Mouse (Mus musculus): Measurements from ENCODE around the gene Fndc7. TPM values are rescaled to one million over a fixed set of nuclear protein-coding genes. Genes with fewer than 3 reads are reported as not detected.
"Not testable (repeated sequence)": the region's sequence is repeated elsewhere in the genome, so short reads cannot be mapped to it uniquely, and the experiment has no call there.

The Fndc7 gene
- total RNA-seq, 2 experiments from 2014 or later, result 0.08 TPM; not detected in 1

DNA sequence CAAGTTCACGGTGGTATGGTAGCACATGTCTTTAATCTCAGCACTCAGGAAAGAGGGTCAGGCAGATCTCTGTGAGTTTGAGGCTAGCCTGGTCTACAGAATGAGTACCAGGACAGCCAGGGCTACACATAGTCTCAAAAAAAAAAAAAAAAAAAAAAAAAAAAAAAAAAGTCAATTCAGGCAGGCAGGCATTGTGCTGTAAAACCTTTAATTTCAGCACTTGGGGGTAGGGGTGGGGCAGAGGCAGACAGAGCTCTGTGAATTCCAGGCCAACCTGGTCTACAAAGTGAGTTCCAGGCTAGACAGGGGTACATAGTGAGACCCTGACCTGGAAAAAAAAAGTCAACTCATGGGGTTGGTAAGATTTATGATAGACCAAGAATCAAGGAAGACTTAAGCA lies 32.1 kb downstream of the Fndc7 start:
- no peak for DNase-seq
- intact Hi-C loops (cut with DNase I; ENCODE audit: low total_unique reads), result no loop called here

DNA sequence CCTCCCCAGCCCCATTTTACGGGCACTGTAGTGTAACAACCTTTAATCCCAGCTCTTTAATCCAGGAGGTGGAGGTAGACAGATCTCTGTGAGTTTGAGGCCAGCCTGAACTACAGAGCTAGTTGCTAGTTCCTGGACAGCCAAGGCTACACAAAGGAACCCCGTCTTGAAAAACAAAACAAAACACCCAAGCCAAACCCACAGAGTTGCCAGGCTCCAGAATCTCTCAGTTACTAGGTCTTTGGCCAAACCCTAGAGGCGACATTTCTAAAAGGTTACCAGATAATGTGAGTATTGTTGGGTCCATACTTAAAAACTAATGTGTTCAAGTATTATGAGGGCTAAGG lies 32.7 kb downstream of the Fndc7 start:
- DNase-seq, result no peak
- intact Hi-C loops (cut with DNase I; ENCODE audit: low total_unique reads), result no loop called here

DNA sequence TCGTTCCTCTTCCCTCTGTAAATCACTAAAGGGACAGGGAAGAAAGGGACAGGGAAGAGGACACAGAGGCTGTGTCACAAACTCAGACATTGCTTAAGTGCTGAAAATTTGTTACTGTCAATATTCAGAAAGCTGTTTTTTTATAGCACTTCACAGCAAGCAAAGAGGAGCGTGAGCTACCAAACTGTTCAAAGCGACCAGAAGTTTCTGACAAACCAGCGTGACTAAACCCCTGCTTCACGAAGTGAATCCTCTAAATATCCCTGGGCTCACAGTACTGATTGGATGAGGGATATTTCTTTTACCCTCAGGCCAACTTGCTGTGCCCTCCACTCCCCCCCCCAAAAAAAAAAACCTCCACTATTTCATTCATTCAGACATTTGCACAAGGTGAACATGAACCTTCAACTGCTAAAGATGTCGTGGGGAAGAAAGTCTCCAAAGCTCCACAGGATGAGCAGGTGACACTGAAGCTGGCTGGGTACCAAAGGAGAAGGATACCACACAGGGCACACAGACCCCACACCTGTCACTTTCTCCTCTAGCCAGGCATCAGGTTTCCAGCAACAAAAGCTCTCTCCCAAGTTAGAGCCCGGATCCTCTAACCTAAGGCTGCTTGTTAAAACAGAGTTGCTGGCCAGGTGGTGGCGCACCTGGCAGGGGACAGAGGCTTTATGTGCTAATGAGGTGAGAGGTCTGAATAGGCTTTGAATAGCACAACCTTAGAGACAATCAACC lies 33.3 kb downstream of the Fndc7 start:
- DNase-seq, result no peak
- intact Hi-C loops (cut with DNase I; ENCODE audit: low total_unique reads), result no loop called here

DNA sequence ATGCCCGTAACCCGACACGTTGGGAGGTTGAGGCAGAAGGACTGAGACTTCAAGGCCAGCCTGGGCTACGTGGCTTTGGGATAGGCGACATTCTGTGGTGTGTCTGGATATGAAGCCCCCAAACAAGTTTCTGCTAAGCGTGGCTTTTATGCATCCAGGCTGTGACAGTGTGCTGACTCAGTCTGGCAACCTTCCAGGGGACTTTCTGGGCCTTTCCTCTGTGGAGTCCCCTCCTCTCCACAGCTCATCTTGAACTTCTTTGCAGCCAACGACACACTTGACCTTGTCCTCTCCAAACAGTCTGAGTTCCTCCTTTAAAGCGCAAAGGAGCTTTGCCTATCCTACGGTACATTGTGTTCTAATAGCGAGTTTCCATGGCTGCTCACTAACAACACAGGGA lies 33.9 kb downstream of the Fndc7 start:
- intact Hi-C loops (cut with DNase I; ENCODE audit: low total_unique reads), result no loop called here
- DNase-seq, result peak; percentile 61

DNA sequence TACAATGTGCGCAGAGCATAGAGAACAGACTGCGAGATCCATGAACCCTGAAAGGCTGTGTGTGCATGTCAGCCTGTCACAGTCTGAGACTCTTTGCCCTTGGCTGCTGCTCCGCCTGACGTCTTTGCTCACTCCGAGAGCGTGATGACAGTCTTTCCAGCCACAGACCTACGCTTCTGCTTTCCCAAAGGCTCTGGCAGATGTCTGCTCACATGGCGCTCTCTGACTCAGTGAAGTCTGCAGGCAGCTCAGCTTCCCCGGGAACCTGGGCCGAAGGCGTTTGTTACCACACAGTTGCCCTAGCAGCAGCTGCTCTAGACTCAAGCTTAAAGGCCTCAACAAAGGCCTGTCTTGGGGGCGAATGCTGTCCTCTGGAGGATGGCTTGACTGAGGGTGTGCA lies 34.4 kb downstream of the Fndc7 start:
- DNase-seq, result peak; percentile 64
- intact Hi-C loops (cut with DNase I; ENCODE audit: low total_unique reads), result no loop called here

- DNase-seq, result no peak
- intact Hi-C loops (cut with DNase I; ENCODE audit: low total_unique reads), result no loop called here
Observed at GRCm38 (mm10) chr3:108853266-108853665, 36.5 kb downstream of the Fndc7 start.

DNA sequence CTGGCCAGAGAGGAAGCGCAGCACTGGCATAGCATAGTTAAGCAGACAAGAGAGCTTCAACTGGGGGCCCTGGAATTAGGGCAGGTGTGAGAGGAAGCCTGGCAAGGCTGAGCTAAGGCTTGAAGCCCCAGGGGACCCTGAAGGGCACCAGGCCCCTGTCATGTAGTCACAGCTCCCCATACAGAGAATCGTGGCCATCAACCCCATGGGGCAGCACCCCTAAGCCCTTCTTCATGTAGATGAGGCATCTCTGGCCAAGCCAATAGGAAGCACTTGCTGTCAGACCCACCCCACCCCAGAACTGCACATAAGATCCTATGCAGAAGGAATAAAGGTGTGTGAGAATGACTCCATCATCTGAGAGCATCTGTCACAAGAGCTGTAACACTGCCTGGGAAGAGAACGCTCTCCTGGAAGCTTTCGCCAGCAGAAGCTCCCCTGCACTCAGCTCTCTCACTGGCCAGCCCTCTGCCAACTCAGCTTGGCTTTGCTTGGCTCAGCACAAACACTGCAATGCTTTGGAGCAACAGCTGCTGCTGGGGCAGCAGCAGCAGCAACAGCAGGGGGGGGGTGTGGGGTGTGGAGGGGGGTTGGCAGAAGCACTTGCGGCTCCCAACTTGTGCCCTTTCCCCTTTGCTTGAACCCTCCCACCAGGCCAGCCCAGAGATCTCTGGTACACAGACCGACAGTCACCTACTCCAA lies 37.7 kb downstream of the Fndc7 start:
- intact Hi-C loops (cut with DNase I; ENCODE audit: low total_unique reads), result no loop called here
- DNase-seq, result peak; percentile 69

- intact Hi-C loops (cut with DNase I; ENCODE audit: low total_unique reads), result no loop called here
- DNase-seq, result no peak
Observed at GRCm38 (mm10) chr3:108851554-108851953, 38.3 kb downstream of the Fndc7 start.

DNA sequence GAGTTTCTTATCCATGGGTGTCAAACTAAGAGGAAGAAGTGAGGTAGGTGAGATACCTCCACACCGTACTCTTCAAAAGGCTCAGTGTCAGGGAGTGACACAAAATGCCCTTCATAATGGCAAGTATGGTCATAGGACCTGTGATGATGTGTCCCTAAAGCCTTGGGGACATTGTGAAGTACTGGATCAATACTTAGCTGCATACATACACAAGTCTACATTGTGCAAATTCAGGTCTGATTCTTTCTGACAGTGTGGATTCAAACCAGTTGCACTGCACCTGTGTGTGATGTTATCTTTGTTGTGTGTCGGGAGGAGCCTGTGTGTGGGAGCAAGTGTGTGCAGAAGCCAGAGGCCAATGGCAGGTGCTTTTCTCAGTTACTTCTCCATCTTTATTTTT lies 38.7 kb downstream of the Fndc7 start:
- no peak for DNase-seq
- intact Hi-C loops (cut with DNase I; ENCODE audit: low total_unique reads), result no loop called here

GRCm38 (mm10) chr3:108850506-108850905 lies 39.3 kb downstream of the Fndc7 start:
- DNase-seq, result peak; percentile 32

DNA sequence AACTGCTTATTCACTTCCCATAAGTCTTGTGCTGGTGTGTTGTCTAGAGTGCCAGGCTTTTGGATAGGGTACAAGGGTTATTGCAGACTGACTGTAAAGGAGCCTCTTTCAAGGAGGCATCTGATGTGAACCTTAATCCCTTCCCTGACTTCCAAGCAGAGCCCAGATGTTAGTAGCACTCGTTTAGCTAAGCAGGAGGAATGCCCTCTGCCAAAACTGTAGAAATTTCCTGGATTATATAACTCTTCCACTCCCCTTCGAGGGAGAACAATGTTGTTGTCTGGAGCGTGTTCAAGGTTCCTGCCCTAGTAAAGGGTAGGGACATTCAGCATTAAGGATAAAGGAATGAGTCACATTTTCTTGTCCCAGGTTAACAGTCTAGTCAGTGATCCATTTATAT lies 43.2 kb downstream of the Fndc7 start:
- intact Hi-C loops (cut with DNase I; ENCODE audit: low total_unique reads), result no loop called here
- DNase-seq, result no peak

More at GRCm38 (mm10) chr3:108850506-108850905, 39.3 kb downstream of the Fndc7 start:
- intact Hi-C loops (cut with DNase I; ENCODE audit: low total_unique reads), result no loop called here

- intact Hi-C loops (cut with DNase I; ENCODE audit: low total_unique reads), result loop anchor here (5.0 kb wide), 1 partner anchor 68 kb away; the partner anchor contains the start of gene Prpf38b
Observed at GRCm38 (mm10) chr3:108844521-108844920, 45.3 kb downstream of the Fndc7 start.

GRCm38 (mm10) chr3:108844026-108844425 lies 45.8 kb downstream of the Fndc7 start:
- intact Hi-C loops (cut with DNase I; ENCODE audit: low total_unique reads), result loop anchor here (5.0 kb wide), 1 partner anchor 68 kb away; the partner anchor contains the start of gene Prpf38b
- no peak for DNase-seq

More at GRCm38 (mm10) chr3:108844521-108844920, 45.3 kb downstream of the Fndc7 start:
- no peak for DNase-seq

DNA sequence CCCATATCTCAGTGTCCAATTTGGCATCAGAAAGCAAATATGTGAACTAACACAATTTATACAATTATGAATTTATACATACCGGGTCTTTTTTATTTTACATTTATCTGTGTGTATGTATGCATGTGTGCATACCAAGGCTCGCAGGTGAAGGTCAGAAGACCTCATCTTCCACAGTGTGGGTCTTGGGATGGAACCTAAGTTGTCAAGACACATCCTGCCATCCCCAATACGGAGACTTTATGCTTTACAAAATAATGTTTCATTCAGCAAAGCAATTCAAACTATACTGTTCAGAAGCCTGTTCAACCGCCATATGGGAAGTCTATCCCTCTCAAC lies 49.1 kb downstream of the Fndc7 start:
- intact Hi-C loops (cut with DNase I; ENCODE audit: low total_unique reads), result loop anchor here (5.0 kb wide), 1 partner anchor 72 kb away; the partner anchor contains the start of gene Prpf38b
- no peak for DNase-seq

- peak; percentile 99 for DNase-seq
- intact Hi-C loops (cut with DNase I; ENCODE audit: low total_unique reads), result loop anchor here (5.0 kb wide), 1 partner anchor 72 kb away; the partner anchor contains the start of gene Prpf38b
Observed at GRCm38 (mm10) chr3:108840000-108840715, 49.6 kb downstream of the Fndc7 start, which contains the start of gene Stxbp3. TSS of gene Stxbp3 (minus strand) at chr3:108840526.

GRCm38 (mm10) chr3:108839647-108839999 lies 50.2 kb downstream of the Fndc7 start:
- intact Hi-C loops (cut with DNase I; ENCODE audit: low total_unique reads), result no loop called here
- no peak for DNase-seq

- intact Hi-C loops (cut with DNase I; ENCODE audit: low total_unique reads), result no loop called here
- no peak for DNase-seq
Observed at GRCm38 (mm10) chr3:108838980-108839379, 50.8 kb downstream of the Fndc7 start.

- no peak for DNase-seq
- intact Hi-C loops (cut with DNase I; ENCODE audit: low total_unique reads), result no loop called here
Observed at GRCm38 (mm10) chr3:108836931-108837330, 52.9 kb downstream of the Fndc7 start.

GRCm38 (mm10) chr3:108833717-108834116 lies 56.1 kb downstream of the Fndc7 start:
- DNase-seq; intact Hi-C loops (cut with DNase I; ENCODE audit: low total_unique reads): not testable (repeated sequence)

DNA sequence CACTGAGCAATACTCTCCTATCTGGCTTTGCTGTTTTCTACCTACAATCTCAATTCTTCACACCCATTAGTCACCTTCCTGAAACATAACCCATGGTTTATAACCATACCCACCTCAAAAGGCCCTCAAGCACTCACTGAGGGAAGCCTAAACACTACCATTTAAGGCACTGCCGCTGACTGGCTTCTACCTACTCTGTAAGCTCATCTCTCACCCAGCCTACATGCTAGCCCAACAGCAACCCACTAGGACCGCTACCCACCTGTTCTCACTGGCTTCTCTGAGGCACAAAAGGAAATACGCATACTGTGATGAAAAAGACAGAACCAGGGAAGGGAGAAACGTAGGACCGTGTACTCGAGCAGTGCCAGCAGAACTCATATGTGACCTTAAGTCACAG lies 58.1 kb downstream of the Fndc7 start:
- intact Hi-C loops (cut with DNase I; ENCODE audit: low total_unique reads), result no loop called here
- no peak for DNase-seq
